Mouse (Mus musculus): ENCODE measurements around the gene Pgm5. TPM values are rescaled to one million over a fixed set of nuclear protein-coding genes. Genes with fewer than 3 reads are reported as not detected.

The Pgm5 gene
- total RNA-seq, 1 experiment from 2014 or later: 54.3 TPM

DNA sequence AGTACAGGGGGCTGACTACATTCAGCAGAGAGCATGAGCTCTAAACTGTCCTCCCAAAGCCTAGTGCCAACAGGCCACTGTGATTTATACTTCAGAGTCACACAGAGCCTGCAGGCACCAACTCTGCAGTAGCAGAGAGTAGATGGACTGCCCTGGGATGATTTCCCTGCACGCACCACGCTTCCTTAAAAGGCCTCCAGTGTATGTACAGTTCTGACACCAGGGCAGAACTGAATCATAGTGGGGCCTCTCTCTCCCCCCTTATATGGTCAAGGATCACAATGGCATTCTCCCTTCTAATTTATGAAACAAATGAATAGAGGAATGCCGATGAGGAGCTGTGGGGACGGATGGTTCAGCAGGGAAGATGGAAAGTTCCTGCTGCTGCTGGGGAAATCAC, 91.3 kb downstream of the Pgm5 start:
- DNase-seq: no peak

GRCm38 (mm10) chr19:24767401-24767800, 94.3 kb downstream of the Pgm5 start:
- no peak for DNase-seq

- DNase-seq: no peak
Observed at GRCm38 (mm10) chr19:24762473-24763149, 99.0 kb downstream of the Pgm5 start.

DNA sequence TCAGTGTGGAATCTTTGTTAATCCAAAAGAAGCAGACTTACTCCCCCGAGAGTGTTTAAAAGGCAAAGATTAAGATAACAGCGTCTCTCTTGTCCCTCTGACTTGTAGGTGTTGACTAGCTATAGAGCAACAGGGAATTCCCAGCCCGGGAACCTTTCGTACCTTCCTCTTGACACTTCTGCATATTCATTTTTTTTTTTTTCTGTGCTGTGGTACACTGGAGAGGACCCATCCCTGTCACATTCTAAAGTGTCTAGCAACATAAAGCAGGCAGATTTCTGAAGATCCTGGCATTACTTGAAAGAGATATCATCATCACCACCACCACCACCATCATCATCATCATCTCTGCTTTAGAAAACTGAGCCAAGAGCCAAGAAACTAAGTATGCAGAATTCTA, 105.0 kb downstream of the Pgm5 start:
- DNase-seq: no peak

GRCm38 (mm10) chr19:24754440-24754785, 107.2 kb downstream of the Pgm5 start:
- no peak for DNase-seq

- DNase-seq: no peak
Observed at GRCm38 (mm10) chr19:24753617-24754439, 107.8 kb downstream of the Pgm5 start.

DNA sequence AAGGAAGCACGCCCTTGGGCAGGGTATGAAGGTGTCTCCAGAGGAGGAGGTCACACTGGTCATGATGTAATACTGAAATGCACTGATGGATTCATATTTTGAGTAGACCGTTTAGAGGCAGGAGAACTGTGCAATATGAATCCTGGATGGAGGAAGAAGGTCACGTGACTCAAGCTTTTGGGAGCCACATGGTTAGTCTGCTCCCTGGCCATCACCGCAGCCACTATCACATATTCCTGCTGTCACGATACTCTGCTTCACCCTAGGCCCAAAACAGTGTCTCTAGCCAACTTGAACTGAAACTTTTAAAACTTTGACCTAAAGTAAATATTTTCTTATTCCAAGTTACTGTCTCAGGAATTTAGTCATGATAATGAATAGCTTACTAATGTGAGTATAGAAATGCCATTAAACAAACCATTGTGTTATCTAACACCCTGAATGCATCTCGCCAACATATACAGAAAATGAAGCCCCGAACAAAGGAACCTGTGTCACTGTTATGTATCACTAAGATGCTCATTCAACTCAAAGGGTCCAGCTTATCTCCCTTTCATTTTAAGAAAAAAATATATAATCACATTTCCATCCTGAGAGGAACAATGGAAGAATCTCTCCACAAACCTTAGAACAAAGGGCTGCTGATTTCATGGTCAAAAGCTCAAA, 108.6 kb downstream of the Pgm5 start:
- DNase-seq: no peak

DNA sequence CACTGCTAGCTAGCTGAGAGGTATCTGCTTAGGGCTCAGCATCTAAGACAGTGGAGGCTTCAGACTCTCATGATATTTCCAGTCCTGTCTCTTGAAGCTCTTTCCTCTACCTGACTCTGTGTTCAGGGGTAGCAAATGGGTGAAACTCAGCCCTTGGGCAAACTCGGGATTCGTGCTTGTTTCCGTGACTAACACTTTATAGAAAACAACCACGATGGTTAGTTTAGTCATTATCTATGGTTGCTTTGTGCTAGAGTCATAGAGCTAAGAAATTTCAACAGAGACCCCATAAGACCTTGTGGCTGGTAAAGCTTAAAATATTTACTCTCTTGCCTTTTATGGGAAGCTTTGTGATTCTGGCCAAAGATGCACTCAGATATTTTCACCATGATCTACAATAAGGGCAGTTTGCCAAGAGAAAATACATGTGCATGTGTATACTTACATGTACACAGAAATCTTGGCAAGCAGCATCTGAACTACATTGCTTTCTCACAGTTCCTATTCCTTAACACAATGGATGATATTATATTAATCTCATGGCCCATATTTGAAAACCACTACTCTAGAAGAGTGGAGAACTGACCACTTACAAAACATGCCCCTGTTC, 115.3 kb downstream of the Pgm5 start:
- no peak for DNase-seq

GRCm38 (mm10) chr19:24742606-24743005, 119.0 kb downstream of the Pgm5 start:
- DNase-seq: no peak

DNA sequence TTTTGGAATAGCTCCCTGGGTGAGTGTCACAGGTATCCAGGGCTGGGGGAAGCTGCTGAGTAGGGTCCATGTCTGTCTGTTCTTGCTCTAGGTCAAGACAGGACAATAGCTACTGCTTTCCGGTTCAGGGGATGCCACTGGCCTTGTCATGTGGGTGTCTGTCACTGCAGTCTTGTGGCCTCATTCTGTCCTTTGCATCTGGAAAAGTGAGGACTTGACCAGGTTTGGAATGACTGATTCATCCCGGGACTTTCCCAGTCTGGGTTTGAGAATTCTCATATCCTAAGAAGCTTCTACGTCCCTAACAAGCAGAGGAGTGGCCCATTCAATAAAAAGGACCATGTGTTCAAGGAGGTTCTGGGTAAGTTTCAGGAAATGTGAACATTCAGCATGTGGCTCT, 122.9 kb downstream of the Pgm5 start:
- DNase-seq: no peak

DNA sequence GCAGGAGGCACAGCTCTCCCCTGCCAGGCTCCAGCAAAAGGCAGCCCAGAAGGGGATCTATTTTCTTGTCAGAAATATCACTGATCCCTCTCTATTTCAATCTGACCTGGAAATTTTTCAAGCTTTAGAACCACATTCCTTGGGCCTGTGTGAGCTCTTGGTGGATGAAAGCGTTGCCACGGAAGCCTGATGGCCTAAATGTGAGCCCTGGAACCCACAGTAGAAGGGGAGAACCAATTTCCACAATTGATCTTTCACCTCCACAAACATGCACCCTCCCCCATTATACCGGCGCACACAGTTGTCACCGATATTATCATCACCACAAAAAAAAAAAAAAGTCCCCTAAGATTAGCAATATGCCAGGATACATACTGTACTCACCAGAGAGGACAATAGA, 123.6 kb downstream of the Pgm5 start:
- DNase-seq: no peak

DNA sequence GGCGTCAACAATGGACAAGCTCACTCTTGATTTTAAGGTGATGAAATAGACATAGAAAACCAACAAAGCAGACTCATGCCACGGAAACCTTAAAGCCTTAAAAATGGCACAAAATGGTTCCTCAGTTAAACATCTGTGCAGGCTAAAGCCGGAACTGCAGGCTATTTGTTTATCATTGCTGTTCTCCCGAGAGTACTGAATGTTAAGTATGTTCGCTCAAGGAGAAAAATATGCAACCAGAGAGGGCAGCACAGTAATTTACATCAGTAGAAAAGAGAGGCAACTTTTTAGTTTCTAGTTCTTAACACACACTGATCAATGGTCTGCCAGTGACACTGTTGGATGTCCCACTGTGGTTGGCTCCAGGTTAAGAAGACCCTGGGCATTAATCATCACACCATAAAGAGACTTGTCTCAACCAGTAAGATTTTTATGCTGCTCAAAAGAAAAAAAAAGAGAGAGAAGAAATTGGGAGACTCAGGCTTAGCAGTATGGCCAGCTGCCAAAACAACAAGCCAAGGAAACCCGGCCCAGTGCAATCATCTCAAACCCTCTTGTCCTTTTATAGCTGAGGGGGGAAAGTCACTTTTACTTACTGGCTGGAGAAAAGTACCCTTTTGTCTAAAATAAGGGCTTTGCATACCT, 126.0 kb downstream of the Pgm5 start:
- peak; percentile 11 for DNase-seq

- no peak for DNase-seq
Observed at GRCm38 (mm10) chr19:24730661-24731060, 131.0 kb downstream of the Pgm5 start.

- DNase-seq: no peak
Observed at GRCm38 (mm10) chr19:24724362-24724761, 137.3 kb downstream of the Pgm5 start.

DNA sequence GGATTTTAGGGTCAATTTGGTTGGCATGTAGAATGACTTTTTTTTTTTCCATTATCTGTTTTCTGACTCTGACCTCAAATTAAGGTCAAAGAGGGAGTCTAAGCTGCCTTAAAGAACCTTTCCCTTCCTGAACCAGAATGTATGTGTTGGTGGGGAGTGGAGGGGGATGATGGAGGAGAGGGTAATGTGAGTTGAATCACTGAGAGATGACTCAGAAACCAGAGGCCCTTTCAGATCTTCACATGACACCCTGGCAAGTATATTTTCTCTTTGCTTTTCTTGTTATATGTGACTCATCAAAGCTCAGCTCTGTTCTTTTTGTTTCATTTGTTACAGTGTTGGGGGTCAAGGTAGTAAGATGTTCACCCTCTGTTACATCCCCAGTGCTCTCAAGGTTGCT, 141.2 kb downstream of the Pgm5 start:
- DNase-seq: no peak

- DNase-seq: no peak
Observed at GRCm38 (mm10) chr19:24719504-24719903, 142.2 kb downstream of the Pgm5 start.

GRCm38 (mm10) chr19:24718021-24718420, 143.6 kb downstream of the Pgm5 start:
- DNase-seq: no peak

DNA sequence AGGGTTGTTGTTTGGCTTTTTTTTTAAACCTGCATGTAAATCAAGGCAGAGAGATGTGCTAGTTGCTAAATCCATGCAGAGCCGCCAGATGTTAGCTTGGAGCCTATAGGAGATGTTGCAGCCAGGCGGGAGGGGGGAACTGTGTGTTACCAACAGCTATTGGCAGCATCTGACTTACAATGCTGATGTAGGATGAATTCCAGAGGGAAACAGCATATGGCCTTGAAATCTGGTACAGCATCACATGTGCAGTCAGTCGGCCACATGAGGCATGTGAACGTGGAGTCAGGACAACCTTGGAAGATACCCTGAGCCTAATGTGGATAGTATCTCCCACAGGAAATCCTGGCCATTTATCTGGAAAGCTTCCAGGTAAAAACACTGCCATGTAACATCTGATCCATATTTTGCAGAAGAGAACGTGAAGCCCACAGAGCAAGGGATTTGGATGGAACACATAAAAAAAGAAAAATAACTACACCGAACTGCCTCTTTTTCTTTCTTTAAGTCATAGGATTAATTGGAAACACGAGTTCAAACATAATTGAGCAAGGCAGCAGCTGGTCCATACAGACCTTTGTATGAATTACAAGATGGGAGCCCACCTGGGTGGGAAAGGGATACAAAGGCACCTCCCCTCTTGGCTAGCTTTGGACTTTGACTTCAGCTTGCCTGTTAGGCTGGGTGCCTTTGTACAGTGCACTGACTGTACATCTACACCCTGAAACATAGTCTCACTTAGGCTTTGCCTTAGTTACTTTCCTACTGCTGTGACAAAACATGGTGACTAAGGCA, 145.2 kb downstream of the Pgm5 start:
- DNase-seq: no peak

- DNase-seq: no peak
Observed at GRCm38 (mm10) chr19:24708032-24708431, 153.6 kb downstream of the Pgm5 start.

DNA sequence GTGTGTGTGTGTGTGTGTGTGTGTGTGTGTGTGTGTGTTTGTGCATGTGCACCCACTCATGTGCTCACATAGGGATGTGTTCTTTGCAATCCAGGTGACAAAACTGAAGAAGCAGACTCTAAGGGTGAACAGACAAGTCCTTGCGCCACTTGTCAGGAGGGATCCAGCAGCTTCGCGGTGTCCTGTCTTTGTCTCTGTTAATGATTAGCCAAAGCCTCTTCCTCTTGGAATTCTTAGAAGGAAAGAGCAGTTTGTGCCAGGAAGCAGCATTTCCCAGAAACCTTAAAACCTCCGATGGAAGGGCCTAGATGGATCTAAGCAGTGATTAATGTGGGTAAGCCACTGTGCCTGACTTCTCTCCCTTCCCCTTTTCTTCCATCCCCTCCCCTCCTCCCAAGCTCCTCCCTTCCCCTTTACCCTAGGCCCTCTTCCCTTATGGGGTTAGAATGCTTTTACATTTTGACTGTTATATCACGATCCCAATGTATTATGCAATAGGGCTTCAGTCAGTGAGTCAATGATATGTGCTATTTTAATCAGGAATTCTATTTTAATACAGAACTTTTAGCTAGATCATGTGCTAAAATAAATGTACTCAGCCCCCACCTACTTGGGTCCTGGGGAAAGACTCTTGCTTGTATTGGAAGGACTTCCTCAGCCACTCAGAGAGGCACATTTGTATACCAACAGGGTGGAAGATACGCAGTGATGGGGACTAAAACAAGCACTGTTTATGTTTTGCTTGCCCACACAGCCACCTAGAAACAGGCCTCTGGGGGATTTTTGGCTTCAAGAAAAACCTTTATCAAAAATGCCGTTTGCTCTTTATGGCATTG, 154.4 kb downstream of the Pgm5 start:
- no peak for DNase-seq

DNA sequence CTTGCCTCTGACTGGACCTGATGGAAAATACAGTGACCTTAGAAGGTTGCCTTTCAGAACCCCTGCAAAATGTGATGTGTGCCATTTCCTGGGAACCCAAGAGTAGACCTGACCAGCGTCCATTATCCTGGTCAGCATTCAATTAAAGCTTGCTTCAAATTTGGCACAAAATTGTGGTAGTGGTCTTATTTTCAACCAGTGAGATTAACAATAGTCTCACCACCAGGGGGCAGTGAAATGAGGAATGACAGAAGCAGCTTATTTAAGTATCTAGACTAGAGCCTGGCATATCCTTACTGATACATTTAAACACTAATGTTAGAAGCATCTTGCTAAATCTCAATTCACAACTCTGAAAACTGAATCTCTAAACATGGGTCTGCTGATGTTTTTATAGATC, 156.3 kb downstream of the Pgm5 start:
- DNase-seq: no peak
